In the genomic region with DNA sequence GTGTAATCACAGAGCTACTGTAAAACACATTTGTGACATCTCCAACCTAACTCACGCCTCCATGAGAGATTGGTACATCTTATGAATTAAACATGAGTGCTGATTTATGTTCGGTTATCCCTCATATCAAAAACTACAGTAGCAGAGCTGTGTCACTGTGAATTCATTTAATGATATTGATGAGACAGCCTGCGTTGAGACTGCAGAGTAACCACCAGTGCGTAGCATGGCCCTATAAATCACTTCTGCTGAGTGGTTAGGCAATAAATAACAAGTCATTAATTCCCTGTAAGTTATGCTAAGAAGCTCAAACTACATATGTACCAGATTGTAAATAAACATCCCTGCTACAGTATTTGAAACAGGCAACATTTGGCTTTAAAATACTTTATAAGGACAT, we compare ENCODE assay signal across 19 mouse cellular contexts.
DNase-seq lines count a peak whose midpoint lies in the region; ATAC-seq and TF ChIP-seq lines count a peak whose summit lies in the region.
"Had no signal": no experiment of that assay in that cellular context is flagged by ENCODE, and none has a peak within 500 bp of the region (broad histone marks: within the 10 kb centered on the region; RNA-seq: fewer than 3 reads in every experiment).

No protein-coding gene starts in this region.

- H3K9me3 ChIP-seq in forebrain, embryonic 12.5 days, result no peaks in the 10 kb centered on the region
- H3K9me3 ChIP-seq in forebrain, embryonic 15.5 days, result no peaks in the 10 kb centered on the region
- H3K9me3 ChIP-seq in midbrain, embryonic 14.5 days (ENCODE audit: control insufficient read depth, low read length), result no peaks in the 10 kb centered on the region
- no peaks in the 10 kb centered on the region for H3K9me3 ChIP-seq in midbrain, embryonic 11.5 days (ENCODE audit: control insufficient read depth, low read length)
- no peaks in the 10 kb centered on the region for H3K9me3 ChIP-seq in midbrain, embryonic 16.5 days (replicated peaks; ENCODE audit: control insufficient read depth, low read length, poor library complexity, severe bottlenecking)
- H3K9me3 ChIP-seq in lung, postnatal 0 days (ENCODE audit: low read length), result no peaks in the 10 kb centered on the region
- H3K9me3 ChIP-seq: embryonic facial prominence, embryonic 12.5 days; midbrain, embryonic 12.5 days had no signal

- H3K36me3 ChIP-seq in forebrain, embryonic 12.5 days (replicated peaks), result no peaks in the 10 kb centered on the region
- no peaks in the 10 kb centered on the region for H3K36me3 ChIP-seq in forebrain, embryonic 15.5 days
- no peaks in the 10 kb centered on the region for H3K36me3 ChIP-seq in midbrain, embryonic 14.5 days (ENCODE audit: control insufficient read depth, insufficient read depth, low read length)
- no peaks in the 10 kb centered on the region for H3K36me3 ChIP-seq in midbrain, embryonic 11.5 days (ENCODE audit: control insufficient read depth, insufficient read depth, low read length)
- no peaks in the 10 kb centered on the region for H3K36me3 ChIP-seq in midbrain, embryonic 16.5 days (ENCODE audit: control insufficient read depth, insufficient read depth, low read length)
- H3K36me3 ChIP-seq in lung, postnatal 0 days (ENCODE audit: insufficient read depth, low read length), result no peaks in the 10 kb centered on the region
- H3K36me3 ChIP-seq: embryonic facial prominence, embryonic 12.5 days; midbrain, embryonic 12.5 days had no signal

- no peak for TF ChIP-seq EP300 in lung, postnatal 0 days (IDR thresholded peaks at IDR 0.05)

- no peak overlapping the region for H3K4me3 ChIP-seq in forebrain, embryonic 12.5 days (replicated peaks)
- no peak overlapping the region for H3K4me3 ChIP-seq in forebrain, embryonic 15.5 days
- no peak overlapping the region for H3K4me3 ChIP-seq in midbrain, embryonic 14.5 days (replicated peaks; ENCODE audit: low read depth, low read length)
- H3K4me3 ChIP-seq in midbrain, embryonic 11.5 days (ENCODE audit: low read depth, low read length), result no peak overlapping the region
- H3K4me3 ChIP-seq in midbrain, embryonic 16.5 days (ENCODE audit: low read depth, low read length), result no peak overlapping the region
- no peak overlapping the region for H3K4me3 ChIP-seq in lung, postnatal 0 days (ENCODE audit: low read depth, low read length)
- H3K4me3 ChIP-seq: embryonic facial prominence, embryonic 12.5 days; erythroblast, embryonic 14.5 days; midbrain, embryonic 12.5 days had no signal

- no peak overlapping the region for H3K9ac ChIP-seq in forebrain, embryonic 12.5 days
- no peak overlapping the region for H3K9ac ChIP-seq in forebrain, embryonic 15.5 days (replicated peaks)
- no peak overlapping the region for H3K9ac ChIP-seq in midbrain, embryonic 14.5 days (replicated peaks; ENCODE audit: low read length)
- no peak overlapping the region for H3K9ac ChIP-seq in midbrain, embryonic 11.5 days (ENCODE audit: low read length)
- no peak overlapping the region for H3K9ac ChIP-seq in midbrain, embryonic 16.5 days (ENCODE audit: low read depth, low read length)
- H3K9ac ChIP-seq in lung, postnatal 0 days (replicated peaks; ENCODE audit: low read depth), result no peak overlapping the region
- H3K9ac ChIP-seq: embryonic facial prominence, embryonic 12.5 days; forebrain, postnatal 0 days; midbrain, embryonic 12.5 days had no signal

- TF ChIP-seq CTCF in lung, postnatal 0 days (IDR thresholded peaks at IDR 0.05), result no peak

- 74% methylated on average over 4 of the region's 4 CpGs for WGBS in forebrain, embryonic 12.5 days
- 62% methylated on average over 4 of the region's 4 CpGs for WGBS in forebrain, embryonic 15.5 days
- 31% methylated on average over 4 of the region's 4 CpGs for WGBS in midbrain, embryonic 14.5 days
- WGBS in midbrain, embryonic 11.5 days, result 79% methylated on average over 4 of the region's 4 CpGs
- 20% methylated on average over 4 of the region's 4 CpGs for WGBS in midbrain, embryonic 16.5 days
- 62% methylated on average over 4 of the region's 4 CpGs for WGBS in lung, postnatal 0 days

- 0 out of 2 replicates have a peak, but pooled peaks have one; percentile 39 for ATAC-seq in forebrain, embryonic 12.5 days (ENCODE audit: low FRiP score)
- ATAC-seq in forebrain, embryonic 15.5 days (replicated peaks), result no peak
- ATAC-seq in midbrain, embryonic 14.5 days (ENCODE audit: low FRiP score, low TSS enrichment), result peak; percentile 67; the same call in 1 of the 2 replicates
- no peak for ATAC-seq in midbrain, embryonic 11.5 days (ENCODE audit: low FRiP score)
- ATAC-seq in midbrain, embryonic 16.5 days, result peak; percentile 77
- ATAC-seq in megakaryocyte progenitor cell, adult 5-6 weeks (replicated peaks; ENCODE audit: poor library complexity), result no peak
- ATAC-seq in lung, postnatal 0 days, result no peak
- ATAC-seq: forebrain, postnatal 0 days; intestine, postnatal 0 days had no signal

- H3K4me2 ChIP-seq in forebrain, embryonic 12.5 days, result no peak overlapping the region
- H3K4me2 ChIP-seq in forebrain, embryonic 15.5 days (replicated peaks), result no peak overlapping the region
- no peak overlapping the region for H3K4me2 ChIP-seq in midbrain, embryonic 14.5 days (ENCODE audit: low read length)
- H3K4me2 ChIP-seq in midbrain, embryonic 11.5 days, result no peak overlapping the region
- H3K4me2 ChIP-seq in midbrain, embryonic 16.5 days (ENCODE audit: low read length), result no peak overlapping the region
- H3K4me2 ChIP-seq in lung, postnatal 0 days (replicated peaks; ENCODE audit: low read depth, low read length), result no peak overlapping the region
- H3K4me2 ChIP-seq: embryonic facial prominence, embryonic 12.5 days; liver, embryonic 11.5 days; midbrain, embryonic 12.5 days had no signal

- DNase-seq in midbrain, embryonic 14.5 days, result peak; percentile 63
- DNase-seq in midbrain, embryonic 11.5 days (ENCODE audit: low spot score, missing footprints), result no peak
- DNase-seq in thymus, postnatal 36 days, result no peak
- no peak for DNase-seq in lung, postnatal 0 days (ENCODE audit: low spot score)
- DNase-seq: adrenal gland, adult 2 months; forebrain, postnatal 0 days; kidney, postnatal 25 days; lung, adult 18-20 months; right cerebral cortex, postnatal 4 days had no signal

- no peaks in the 10 kb centered on the region for H3K27me3 ChIP-seq in forebrain, embryonic 12.5 days
- no peaks in the 10 kb centered on the region for H3K27me3 ChIP-seq in forebrain, embryonic 15.5 days
- no peaks in the 10 kb centered on the region for H3K27me3 ChIP-seq in midbrain, embryonic 14.5 days (ENCODE audit: control insufficient read depth, insufficient read depth, low read length)
- no peaks in the 10 kb centered on the region for H3K27me3 ChIP-seq in midbrain, embryonic 11.5 days (ENCODE audit: control insufficient read depth, insufficient read depth, low read length)
- H3K27me3 ChIP-seq in midbrain, embryonic 16.5 days (ENCODE audit: control insufficient read depth, insufficient read depth, low read depth, low read length), result no peaks in the 10 kb centered on the region
- H3K27me3 ChIP-seq in lung, postnatal 0 days (replicated peaks; ENCODE audit: insufficient read depth, low read length), result no peaks in the 10 kb centered on the region
- H3K27me3 ChIP-seq: embryonic facial prominence, embryonic 12.5 days; midbrain, embryonic 12.5 days had no signal

- peaks cover 7% of the 10 kb centered on the region for H3K4me1 ChIP-seq in forebrain, embryonic 12.5 days
- H3K4me1 ChIP-seq in forebrain, embryonic 15.5 days, result 0 out of 2 replicates have a peak, but pooled peaks cover 8% of the 10 kb centered on the region
- peaks cover 30% of the 10 kb centered on the region for H3K4me1 ChIP-seq in midbrain, embryonic 14.5 days (ENCODE audit: control insufficient read depth, insufficient read depth, low read length)
- no peaks in the 10 kb centered on the region for H3K4me1 ChIP-seq in midbrain, embryonic 11.5 days (ENCODE audit: control insufficient read depth, insufficient read depth, low read length)
- H3K4me1 ChIP-seq in midbrain, embryonic 16.5 days (ENCODE audit: control insufficient read depth, insufficient read depth, low read length), result peaks cover 12% of the 10 kb centered on the region
- H3K4me1 ChIP-seq in lung, postnatal 0 days (ENCODE audit: insufficient read depth, low read depth, low read length), result no peaks in the 10 kb centered on the region
- H3K4me1 ChIP-seq: embryonic facial prominence, embryonic 12.5 days had no signal

- no peak overlapping the region for H3K27ac ChIP-seq in forebrain, embryonic 12.5 days
- no peak overlapping the region for H3K27ac ChIP-seq in forebrain, embryonic 15.5 days (replicated peaks)
- peak overlapping the region; percentile 70; the same call in 1 of the 2 replicates for H3K27ac ChIP-seq in midbrain, embryonic 14.5 days (replicated peaks; ENCODE audit: low read depth, low read length)
- H3K27ac ChIP-seq in midbrain, embryonic 11.5 days (ENCODE audit: low read depth, low read length), result no peak overlapping the region
- no peak overlapping the region for H3K27ac ChIP-seq in midbrain, embryonic 16.5 days (ENCODE audit: low read length)
- no peak overlapping the region for H3K27ac ChIP-seq in lung, postnatal 0 days (ENCODE audit: low read length)
- H3K27ac ChIP-seq: embryonic facial prominence, embryonic 12.5 days; stomach, postnatal 0 days had no signal

Comparison
In these comparisons a context has a peak if more than half of its experiments do, and no peak if none do; other contexts are left out.
1. ATAC-seq: peak in forebrain, embryonic 12.5 days (single experiment), midbrain, embryonic 14.5 days (single experiment) and midbrain, embryonic 16.5 days (single experiment); none in forebrain, embryonic 15.5 days (single experiment), midbrain, embryonic 11.5 days (single experiment), megakaryocyte progenitor cell, adult 5-6 weeks (single experiment) and lung, postnatal 0 days (single experiment).